Mouse (Mus musculus): ENCODE results near the gene Clic4. TPM values are rescaled to one million over a fixed set of nuclear protein-coding genes. Genes with fewer than 3 reads are reported as not detected.
A peak's percentile ranks its signal among the peaks of the same experiment; 100 is the strongest.
"Not testable (repeated sequence)": the region's sequence is repeated elsewhere in the genome, so short reads cannot be mapped to it uniquely, and the experiment has no call there.

Clic4 gene
- polyA plus RNA-seq, 1 experiment from 2014 or later, result 146 TPM

DNA sequence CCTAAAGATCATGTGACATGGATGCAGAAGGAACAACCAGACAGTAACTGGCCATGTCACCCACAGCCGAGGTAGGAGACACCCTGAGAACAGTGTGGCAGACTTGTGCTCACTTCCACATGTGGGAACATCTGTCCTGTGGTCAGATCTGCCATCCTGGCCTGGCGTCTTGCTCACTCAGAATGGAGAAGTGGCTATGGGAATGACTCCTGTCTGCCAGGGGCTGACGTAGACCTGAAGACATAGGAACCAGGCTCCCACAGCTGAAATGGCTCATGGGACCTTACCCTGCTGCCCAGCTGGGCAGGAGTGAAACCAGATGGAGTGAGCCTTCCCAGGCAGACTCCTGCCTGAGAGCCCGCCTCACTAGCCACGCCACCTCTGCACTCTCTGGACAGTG lies 79.8 kb downstream of the Clic4 start:
- Histone ChIP-seq H3K4me1 (no peaks in the 10 kb centered on the region), H3K36me3 (ENCODE audit: poor library complexity, severe bottlenecking) (no peaks in the 10 kb centered on the region), H3K4me2 (no peak overlapping the region), H3K9me3 (replicated peaks) (0 out of 2 replicates have a peak, but pooled peaks cover 5% of the 10 kb centered on the region), H3K27ac (no peak overlapping the region), H3K9ac (no peak overlapping the region), H3K27me3 (no peaks in the 10 kb centered on the region; the same call in 1 of the 2 replicates), H3K4me3 (no peak overlapping the region)
- ATAC-seq, result no peak
- 84% methylated on average over 5 of the region's 5 CpGs for WGBS

DNA sequence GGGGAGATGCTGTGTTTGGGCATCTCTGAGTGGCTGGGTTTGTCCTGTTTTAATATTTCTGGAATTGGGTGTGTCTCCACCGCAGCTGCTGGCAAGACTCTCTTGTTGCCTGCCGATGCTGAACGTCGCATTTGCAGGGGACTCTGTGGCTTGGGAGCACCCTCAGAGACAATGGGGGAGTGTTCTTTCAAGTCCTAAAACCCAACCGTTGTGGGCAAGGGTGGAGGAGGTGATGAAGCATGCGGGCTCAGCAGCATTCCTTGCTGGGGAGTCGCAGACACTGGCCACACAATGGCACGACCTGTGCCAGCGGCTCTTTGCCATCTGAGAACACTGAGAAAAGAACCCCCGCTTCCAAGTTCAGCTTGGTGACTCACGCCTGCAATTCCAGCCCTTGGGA lies 81.0 kb downstream of the Clic4 start:
- no peak for ATAC-seq
- WGBS, result 80% methylated on average over 11 of the region's 11 CpGs
- Histone ChIP-seq H3K4me1 (no peaks in the 10 kb centered on the region), H3K4me3 (no peak overlapping the region), H3K9ac (no peak overlapping the region), H3K27me3 (no peaks in the 10 kb centered on the region; the same call in 1 of the 2 replicates), H3K27ac (no peak overlapping the region), H3K36me3 (ENCODE audit: poor library complexity, severe bottlenecking) (no peaks in the 10 kb centered on the region), H3K9me3 (replicated peaks) (0 out of 2 replicates have a peak, but pooled peaks cover 5% of the 10 kb centered on the region), H3K4me2 (no peak overlapping the region)

GRCm38 (mm10) chr4:135191185-135191584 lies 81.4 kb downstream of the Clic4 start:
- no peak for ATAC-seq

GRCm38 (mm10) chr4:135190364-135190763 lies 82.2 kb downstream of the Clic4 start:
- no peak overlapping the region for H3K27ac ChIP-seq
- H3K9me3 ChIP-seq (replicated peaks), result no peaks in the 10 kb centered on the region
- H3K9ac ChIP-seq, result no peak overlapping the region
- no peak overlapping the region for H3K4me2 ChIP-seq
- H3K27me3 ChIP-seq, result no peaks in the 10 kb centered on the region; the same call in 1 of the 2 replicates
- no peak overlapping the region for H3K4me3 ChIP-seq
- no peak for ATAC-seq
- H3K36me3 ChIP-seq (ENCODE audit: poor library complexity, severe bottlenecking), result no peaks in the 10 kb centered on the region
- no peaks in the 10 kb centered on the region for H3K4me1 ChIP-seq
- 97% methylated on average over 1 of the region's 1 CpGs for WGBS

More at GRCm38 (mm10) chr4:135191185-135191584, 81.4 kb downstream of the Clic4 start:
- Histone ChIP-seq H3K4me2 (no peak overlapping the region), H3K27ac (no peak overlapping the region), H3K4me3 (no peak overlapping the region), H3K36me3 (ENCODE audit: poor library complexity, severe bottlenecking) (no peaks in the 10 kb centered on the region), H3K27me3 (no peaks in the 10 kb centered on the region; the same call in 1 of the 2 replicates), H3K4me1 (no peaks in the 10 kb centered on the region), H3K9ac (no peak overlapping the region), H3K9me3 (replicated peaks) (0 out of 2 replicates have a peak, but pooled peaks cover 5% of the 10 kb centered on the region)
- WGBS, result 76% methylated on average over 1 of the region's 1 CpGs

DNA sequence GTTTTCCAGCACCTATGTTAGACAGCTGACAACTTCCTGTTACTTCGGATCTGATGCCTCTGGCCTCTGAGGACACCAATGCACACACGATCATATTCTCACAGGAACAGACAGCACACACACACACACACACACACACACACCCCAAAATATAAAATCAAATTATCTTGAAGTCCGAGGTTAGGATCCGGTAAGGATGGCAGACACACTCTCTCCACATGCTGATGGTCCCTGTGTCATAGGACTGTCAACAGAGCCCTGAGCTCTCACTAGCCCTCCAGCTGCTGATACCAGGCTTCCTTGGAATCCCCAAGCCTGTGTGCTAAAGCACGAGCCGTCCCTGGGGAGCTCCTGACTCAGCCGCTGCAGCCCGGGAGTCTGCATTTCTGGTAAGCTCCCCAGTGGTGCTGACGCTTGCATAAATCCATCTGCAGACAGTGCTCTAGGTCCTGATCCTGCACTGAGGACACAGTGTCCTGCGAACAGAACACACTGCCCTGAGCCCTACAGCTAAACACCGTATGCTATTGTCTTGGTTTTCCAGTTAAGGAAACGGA lies 83.1 kb downstream of the Clic4 start:
- Histone ChIP-seq H3K9ac (no peak overlapping the region), H3K9me3 (replicated peaks) (no peaks in the 10 kb centered on the region), H3K36me3 (ENCODE audit: poor library complexity, severe bottlenecking) (no peaks in the 10 kb centered on the region), H3K4me2 (no peak overlapping the region), H3K27me3 (no peaks in the 10 kb centered on the region; the same call in 1 of the 2 replicates), H3K4me1 (no peaks in the 10 kb centered on the region), H3K27ac (no peak overlapping the region), H3K4me3 (no peak overlapping the region)
- no peak for ATAC-seq
- WGBS, result 88% methylated on average over 12 of the region's 12 CpGs

- H3K9me3 ChIP-seq (replicated peaks); H3K9ac ChIP-seq; H3K4me3 ChIP-seq; H3K36me3 ChIP-seq (ENCODE audit: poor library complexity, severe bottlenecking); H3K4me2 ChIP-seq; H3K27ac ChIP-seq; ATAC-seq; H3K27me3 ChIP-seq; H3K4me1 ChIP-seq: not testable (repeated sequence)
- 97% methylated on average over 7 of the region's 13 CpGs for WGBS
Observed at GRCm38 (mm10) chr4:135184277-135184676, 88.3 kb downstream of the Clic4 start.

GRCm38 (mm10) chr4:135181819-135182218 lies 90.8 kb downstream of the Clic4 start:
- 84% methylated on average over 4 of the region's 4 CpGs for WGBS
- Histone ChIP-seq H3K4me2 (no peak overlapping the region), H3K9me3 (replicated peaks) (no peaks in the 10 kb centered on the region), H3K27me3 (peaks cover 15% of the 10 kb centered on the region; the same call in 1 of the 2 replicates), H3K9ac (no peak overlapping the region), H3K4me3 (no peak overlapping the region), H3K27ac (no peak overlapping the region), H3K4me1 (no peaks in the 10 kb centered on the region), H3K36me3 (ENCODE audit: poor library complexity, severe bottlenecking) (no peaks in the 10 kb centered on the region)
- no peak for ATAC-seq

- Histone ChIP-seq H3K27me3 (peaks cover 40% of the 10 kb centered on the region), H3K4me3 (no peak overlapping the region), H3K4me1 (peaks cover 9% of the 10 kb centered on the region), H3K9me3 (replicated peaks) (no peaks in the 10 kb centered on the region), H3K9ac (no peak overlapping the region), H3K4me2 (no peak overlapping the region), H3K27ac (no peak overlapping the region), H3K36me3 (ENCODE audit: poor library complexity, severe bottlenecking) (no peaks in the 10 kb centered on the region)
- WGBS, result 28% methylated on average over 5 of the region's 5 CpGs
- no peak for ATAC-seq
Observed at GRCm38 (mm10) chr4:135179077-135179481, 93.5 kb downstream of the Clic4 start.

GRCm38 (mm10) chr4:135177568-135177967 lies 95.0 kb downstream of the Clic4 start:
- Histone ChIP-seq H3K27me3 (peaks cover 53% of the 10 kb centered on the region), H3K9me3 (replicated peaks) (no peaks in the 10 kb centered on the region), H3K4me2 (no peak overlapping the region), H3K36me3 (ENCODE audit: poor library complexity, severe bottlenecking) (no peaks in the 10 kb centered on the region), H3K9ac (no peak overlapping the region), H3K27ac (no peak overlapping the region), H3K4me3 (no peak overlapping the region), H3K4me1 (peaks cover 9% of the 10 kb centered on the region)
- no peak for ATAC-seq

- Histone ChIP-seq H3K9ac (peak overlapping the region; percentile 56), H3K4me3 (peak overlapping the region; percentile 31), H3K27me3 (peaks cover 52% of the 10 kb centered on the region), H3K27ac (no peak overlapping the region), H3K36me3 (ENCODE audit: poor library complexity, severe bottlenecking) (no peaks in the 10 kb centered on the region), H3K9me3 (replicated peaks) (no peaks in the 10 kb centered on the region), H3K4me1 (peaks cover 9% of the 10 kb centered on the region), H3K4me2 (peak overlapping the region; percentile 57)
- 3% methylated on average over 34 of the region's 38 CpGs for WGBS
- ATAC-seq, result no peak
Observed at GRCm38 (mm10) chr4:135175406-135176120, 97.1 kb downstream of the Clic4 start.

- H3K27me3 ChIP-seq, result peaks cover 67% of the 10 kb centered on the region
- peaks cover 23% of the 10 kb centered on the region for H3K4me1 ChIP-seq
- H3K27ac ChIP-seq, result no peak overlapping the region
- ATAC-seq, result no peak
- H3K9ac ChIP-seq, result no peak overlapping the region
- no peaks in the 10 kb centered on the region for H3K36me3 ChIP-seq (ENCODE audit: poor library complexity, severe bottlenecking)
- WGBS, result 82% methylated on average over 12 of the region's 12 CpGs
- H3K4me2 ChIP-seq, result no peak overlapping the region
- no peaks in the 10 kb centered on the region for H3K9me3 ChIP-seq (replicated peaks)
- H3K4me3 ChIP-seq, result no peak overlapping the region
Observed at GRCm38 (mm10) chr4:135171304-135171875, 101.2 kb downstream of the Clic4 start.

DNA sequence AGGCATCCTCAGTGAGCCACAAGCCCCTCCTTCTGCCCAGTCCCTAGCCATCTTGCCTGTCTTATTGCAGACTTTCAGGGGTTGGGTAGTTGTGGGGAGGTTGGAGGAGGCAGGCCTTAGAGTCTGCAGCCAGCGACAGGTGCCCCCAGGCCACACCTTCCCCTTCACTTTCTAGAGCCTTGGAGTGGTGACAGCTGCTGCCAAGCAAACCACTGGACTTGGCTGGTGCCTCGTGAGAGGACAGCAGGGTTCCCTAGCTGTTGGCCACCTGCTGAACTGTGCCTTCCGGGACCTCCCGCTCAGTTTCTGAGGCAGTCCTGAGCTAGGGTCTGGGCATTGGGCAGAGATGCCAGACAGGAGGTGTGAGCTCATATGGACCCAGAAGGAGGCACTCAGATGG lies 103.1 kb downstream of the Clic4 start:
- no peak overlapping the region for H3K9ac ChIP-seq
- WGBS, result 55% methylated on average over 4 of the region's 4 CpGs
- H3K4me1 ChIP-seq, result peaks cover 18% of the 10 kb centered on the region
- peaks cover 67% of the 10 kb centered on the region for H3K27me3 ChIP-seq
- ATAC-seq, result no peak
- no peak overlapping the region for H3K4me2 ChIP-seq
- no peaks in the 10 kb centered on the region for H3K9me3 ChIP-seq (replicated peaks)
- H3K27ac ChIP-seq, result no peak overlapping the region
- no peak overlapping the region for H3K4me3 ChIP-seq
- H3K36me3 ChIP-seq (ENCODE audit: poor library complexity, severe bottlenecking), result no peaks in the 10 kb centered on the region
